Mouse (Mus musculus): ENCODE measurements at regions not wholly inside any gene's neighbourhood (a gene's known extent, or its start where the extent isn't known, plus 50 kb on each side); places are given as distances from the start of the nearest gene placed in this dataset.

DNA sequence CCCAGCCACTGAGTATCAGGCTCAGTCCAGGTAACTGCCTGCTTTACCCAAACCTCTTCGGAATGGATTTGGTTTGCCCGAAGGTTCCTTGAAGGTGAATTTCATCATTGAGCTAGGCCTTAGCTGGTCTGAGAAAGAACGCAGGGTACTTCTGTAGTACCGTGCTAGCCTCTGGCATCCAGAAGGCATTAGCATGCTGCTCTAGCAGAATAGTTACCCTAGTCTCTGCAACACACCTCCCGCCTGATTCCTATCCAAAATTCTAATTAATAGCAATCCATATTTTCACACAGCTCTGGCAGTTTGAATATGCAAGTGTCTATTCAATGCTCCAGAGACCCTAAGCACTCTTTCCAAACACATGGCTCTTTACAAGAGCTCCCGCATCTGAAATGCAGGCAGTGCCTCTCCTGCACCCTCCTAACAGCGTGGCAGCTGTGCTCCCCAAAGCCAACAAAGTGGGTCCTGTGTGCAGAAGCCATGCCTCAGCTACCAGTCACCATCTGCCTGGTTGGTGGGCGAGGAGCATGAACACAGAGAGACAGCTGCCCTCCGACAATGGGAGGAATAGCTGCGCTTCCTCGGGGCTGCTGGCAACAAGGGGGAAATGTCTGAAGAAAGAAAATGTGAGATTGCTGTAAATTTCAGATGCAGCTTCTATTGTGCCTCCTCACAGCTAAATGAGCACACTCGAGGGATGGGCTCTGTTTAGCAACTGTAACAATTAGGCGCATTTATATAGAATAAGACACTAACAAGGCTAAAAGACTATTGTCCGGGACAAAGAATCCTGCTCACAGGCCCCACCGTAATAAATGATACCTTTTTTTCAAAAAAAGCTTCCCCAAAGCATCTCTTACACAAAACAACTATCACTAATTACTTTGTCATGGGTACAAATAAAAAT, 198.6 kb downstream of the Sp3 start:
- TF ChIP-seq CTCF (IDR thresholded peaks at IDR 0.05) (no peak), POLR2A (IDR thresholded peaks at IDR 0.05; ENCODE audit: insufficient read depth, low read depth, low read length) (no peak)
